Mouse (Mus musculus) cerebellum, adult 2 months (tissue): ENCODE results near the gene Cdk19.

Experiments used
- CTCF ChIP-seq: fragments of 200-500 bp; IDR thresholded peaks from 2 replicates; pipeline ENCODE4 v1.5.1; 2011; ENCODE audit warnings: low read depth, mild to moderate bottlenecking, control low read depth, low read length, moderate library complexity, borderline replicate concordance; ENCODE audit not compliant: insufficient read depth
- POLR2A ChIP-seq: fragments of 200-500 bp; IDR thresholded peaks from 2 replicates; pipeline ENCODE4 v1.6.1; 2011; ENCODE audit warnings: low read length, control low read depth, borderline replicate concordance; ENCODE audit not compliant: insufficient read depth

DNA sequence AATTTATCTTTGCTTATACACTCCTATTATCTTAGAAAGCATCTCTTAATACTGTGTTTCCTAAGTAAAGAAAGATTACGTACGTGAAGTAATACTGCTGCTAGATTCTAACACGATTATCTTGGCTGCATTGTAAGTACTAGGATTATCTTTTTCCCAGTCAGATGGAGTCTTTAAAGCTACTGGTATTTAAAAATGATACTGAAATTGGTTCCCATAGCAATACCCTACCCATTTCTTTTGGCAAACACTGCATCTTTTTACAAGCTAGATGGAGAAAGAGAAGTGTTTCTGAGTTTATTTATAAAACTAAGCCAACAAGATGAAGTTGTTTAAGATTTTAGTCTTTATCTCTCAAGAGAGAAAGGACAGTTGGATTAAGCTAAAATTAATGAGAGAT is 67.3 kb downstream of the Cdk19 start:
- no peak for TF ChIP-seq CTCF
- TF ChIP-seq POLR2A = no peak
